Mouse (Mus musculus) erythroid progenitor cell, adult 5-6 weeks (primary cell): ENCODE data around the gene Eva1c. TPM values are rescaled to one million over a fixed set of nuclear protein-coding genes. Genes with fewer than 3 reads are reported as not detected.
A peak's percentile ranks its signal among the peaks of the same experiment; 100 is the strongest.
"Not testable (repeated sequence)": the region's sequence is repeated elsewhere in the genome, so short reads cannot be mapped to it uniquely, and the experiment has no call there.

ENCODE experiments used
- ATAC-seq: replicated peaks from 2 replicates; pipeline ENCODE4 v1.8.0; 2016; ENCODE audit warnings: moderate number of reproducible peaks, mild to moderate bottlenecking, moderate TSS enrichment, inconsistent platforms; ENCODE audit not compliant: poor library complexity, low FRiP score, severe bottlenecking
- total RNA-seq, 2 experiments: library from RNA; stranded (forward) in 1 of 2; stranded (reverse) in 1 of 2; fragments of 150-400 nt in 1 of 2; fragments of 186-747, 209-891 nt in 1 of 2; gene quantifications; 2 replicates each; pipeline versions ENCODE4 v1.2.3 to v1.2.4; 2015 to 2017; ENCODE audit warnings: low replicate concordance in 2 of 2

Gene Eva1c
- total RNA-seq, 2 experiments from 2014 or later, result 0.84 TPM; not detected in 1

DNA sequence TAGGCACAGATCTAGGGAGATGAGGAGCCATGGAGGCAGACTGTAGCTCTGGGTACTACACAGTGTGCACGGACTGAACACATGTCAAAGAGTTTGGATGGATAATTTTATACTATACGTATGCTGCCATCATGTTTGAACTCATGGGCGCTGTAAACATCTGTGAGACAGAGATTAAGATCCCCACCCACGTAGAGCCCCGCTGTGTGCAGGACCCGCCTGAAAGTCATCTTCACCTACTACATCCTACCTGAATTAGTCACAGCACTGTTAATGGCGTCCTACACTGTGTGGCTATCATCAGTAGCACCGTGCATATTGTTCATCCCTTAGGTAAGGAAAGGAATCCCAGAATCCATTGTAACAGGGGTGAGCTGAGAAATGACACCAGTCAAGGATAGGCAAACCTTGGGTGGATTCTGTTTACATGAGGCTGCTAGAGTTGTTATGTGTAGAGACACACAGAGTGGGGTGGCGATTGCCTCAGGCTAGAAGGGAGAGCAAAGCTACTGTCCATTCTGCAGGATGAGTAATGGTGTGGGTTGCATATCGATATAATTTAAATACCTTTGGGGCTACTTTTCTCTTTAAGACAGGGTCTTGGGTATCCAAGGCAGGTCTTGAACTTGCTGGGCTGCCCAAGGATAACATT is 4.1 kb upstream of the Eva1c start:
- peak; percentile 88 for ATAC-seq

DNA sequence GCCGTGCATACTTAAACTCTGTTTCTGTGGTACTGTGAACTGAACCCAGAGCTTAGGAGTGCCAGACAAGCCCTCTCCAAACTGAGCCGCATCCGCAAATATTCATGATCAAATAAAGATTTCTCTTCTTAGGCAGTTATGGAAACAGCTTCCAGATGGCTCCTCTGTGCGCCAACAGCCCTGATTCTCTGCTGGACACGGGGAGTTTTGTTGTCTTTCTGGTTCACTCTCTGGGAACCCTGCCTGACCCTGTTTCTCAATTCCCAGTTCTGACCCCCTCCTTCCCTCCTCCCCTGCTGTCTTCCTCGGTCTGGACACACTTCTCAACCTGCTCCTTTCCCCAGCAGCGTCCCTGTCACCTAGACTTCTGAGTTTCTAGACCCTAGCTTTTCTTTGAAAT is 3.5 kb upstream of the Eva1c start:
- ATAC-seq, result no peak

DNA sequence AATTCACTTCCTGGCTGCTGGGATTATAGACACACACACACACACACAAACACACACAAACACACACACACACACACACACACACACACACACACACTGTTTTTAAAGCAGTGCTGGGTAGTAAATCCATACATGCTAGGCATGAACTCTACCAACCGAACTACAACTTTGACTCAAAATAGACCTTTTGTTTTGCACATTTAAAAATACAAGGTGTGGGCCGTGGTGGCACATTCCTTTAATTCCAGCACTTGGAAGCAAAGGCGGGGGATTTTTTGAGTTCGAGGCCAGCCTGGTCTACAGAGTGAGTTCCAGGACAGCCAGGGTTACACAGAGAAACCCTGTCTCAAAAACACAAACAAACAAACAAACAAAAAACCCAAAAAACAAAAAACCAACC is 2.5 kb upstream of the Eva1c start:
- not testable (repeated sequence) for ATAC-seq

DNA sequence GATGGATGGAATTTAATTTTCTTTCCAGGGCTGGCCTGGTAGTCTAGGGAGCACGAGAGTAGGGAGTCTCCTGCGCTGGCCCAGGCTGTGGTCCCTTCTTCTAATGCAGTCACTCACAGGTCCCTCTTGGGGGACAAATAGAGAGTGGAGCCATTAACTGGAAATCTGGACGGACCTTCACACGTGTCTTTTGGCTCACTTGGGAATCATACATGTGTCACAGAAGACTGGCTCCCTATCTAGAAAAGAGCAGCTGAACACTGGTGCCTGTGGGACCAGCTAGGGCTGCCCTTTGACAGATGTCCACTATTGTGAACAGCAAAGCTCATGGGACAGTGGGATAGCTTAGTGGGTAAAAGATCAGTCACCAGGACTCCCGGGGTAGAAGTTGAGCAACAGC is 478 bp upstream of the Eva1c start:
- no peak for ATAC-seq

DNA sequence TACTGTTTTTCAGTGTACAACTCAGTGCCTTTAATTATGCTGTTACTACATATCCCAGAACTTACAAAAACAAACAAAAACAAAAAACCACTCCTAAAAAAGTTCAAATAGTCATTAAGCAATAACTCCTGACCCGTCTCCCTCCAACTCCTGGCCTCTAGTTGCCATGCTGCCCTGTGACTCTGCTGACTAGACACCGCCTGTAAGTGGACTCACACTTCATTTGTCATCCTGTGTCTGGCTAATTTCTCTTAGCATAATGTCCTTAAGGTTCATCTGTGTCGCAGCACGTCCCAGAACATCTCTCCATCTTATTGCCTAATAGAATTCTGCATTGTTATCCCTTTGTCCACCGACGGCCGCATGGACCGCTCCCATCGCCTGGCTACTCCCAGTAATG is 979 bp downstream of the Eva1c start:
- ATAC-seq, result no peak

DNA sequence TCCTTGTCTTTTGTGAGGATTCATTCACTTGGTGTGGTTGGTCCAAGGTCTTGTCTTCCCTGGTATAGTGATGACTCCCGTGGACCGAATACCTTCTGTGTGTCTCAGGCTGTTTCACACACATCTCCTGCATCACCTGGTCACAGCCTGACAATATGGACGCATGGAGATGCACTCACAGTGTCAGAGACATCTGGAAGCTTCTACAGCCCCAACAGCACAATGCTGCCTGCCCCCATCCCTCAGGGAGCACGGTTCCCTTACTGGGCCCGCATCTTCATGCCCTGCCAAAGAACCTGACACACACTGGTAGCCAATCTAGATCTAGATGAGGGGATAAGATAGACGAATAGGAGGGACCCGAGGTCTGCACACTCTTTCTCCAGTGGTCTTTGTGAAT is 2.6 kb downstream of the Eva1c start:
- ATAC-seq, result no peak

- peak; percentile 94 for ATAC-seq
Observed at GRCm38 (mm10) chr16:90829894-90830685, 3.6 kb downstream of the Eva1c start.

DNA sequence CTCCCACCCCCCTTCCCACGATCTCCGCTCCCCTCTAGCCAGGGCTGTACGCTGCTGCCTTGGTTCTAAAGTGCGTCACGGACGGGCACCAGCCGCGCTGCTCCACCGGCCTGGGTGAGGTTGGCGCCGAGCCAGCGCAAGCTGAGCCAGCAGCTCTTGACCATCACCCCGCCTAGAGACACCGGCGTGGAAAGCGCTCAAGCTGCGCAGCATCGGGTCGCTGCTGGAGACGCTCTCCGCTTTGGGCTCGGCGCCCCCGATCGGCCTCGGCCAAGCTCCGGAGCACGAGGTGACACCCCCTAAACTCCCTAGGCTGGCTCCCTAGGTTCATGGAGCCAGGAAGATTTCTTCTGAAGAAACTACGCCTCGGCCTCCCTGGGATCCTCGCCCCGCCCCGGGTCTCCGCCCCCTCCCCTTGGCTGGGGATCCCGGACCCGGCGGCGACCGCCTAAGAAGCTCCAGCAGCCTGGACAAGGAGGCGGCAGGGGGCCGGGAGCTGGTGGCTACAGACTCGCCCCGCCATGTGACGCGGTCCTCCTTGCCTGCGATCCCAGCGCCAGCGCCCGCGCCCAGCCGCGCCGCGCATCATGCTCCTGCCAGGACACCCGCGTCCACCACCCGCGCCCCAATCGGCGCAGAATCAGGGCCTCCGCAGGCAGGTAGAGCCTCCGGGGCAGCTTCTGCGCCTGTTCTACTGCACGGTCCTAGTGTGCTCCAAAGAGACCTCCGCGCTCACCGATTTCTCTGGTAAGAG is 4.3 kb downstream of the Eva1c start:
- ATAC-seq, result peak; percentile 72

- no peak for ATAC-seq
Observed at GRCm38 (mm10) chr16:90831676-90832075, 5.2 kb downstream of the Eva1c start.

- ATAC-seq, result no peak
Observed at GRCm38 (mm10) chr16:90832495-90832894, 6.0 kb downstream of the Eva1c start.

GRCm38 (mm10) chr16:90833041-90833791 is 6.7 kb downstream of the Eva1c start:
- ATAC-seq, result no peak

DNA sequence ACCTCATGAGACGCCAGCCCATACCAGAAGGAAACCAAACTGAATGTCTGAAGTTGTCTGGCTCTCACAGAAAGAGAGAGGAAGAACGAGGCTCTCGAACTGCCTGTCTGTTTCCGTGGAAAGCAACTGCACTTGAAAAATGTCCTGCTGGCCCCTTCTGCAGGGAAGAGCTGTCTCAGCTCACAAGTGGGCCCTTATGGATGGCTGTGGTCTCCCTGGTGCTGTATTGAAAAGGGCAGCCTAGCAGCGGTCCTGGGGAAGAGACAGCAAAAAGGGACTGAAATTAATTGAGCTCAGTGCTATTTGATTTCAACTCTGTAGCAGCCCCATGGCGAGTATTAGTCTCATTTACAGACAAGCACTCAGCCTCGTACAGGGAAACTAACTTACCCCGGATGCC is 10.9 kb downstream of the Eva1c start:
- ATAC-seq, result no peak

GRCm38 (mm10) chr16:90842164-90842563 is 15.6 kb downstream of the Eva1c start:
- ATAC-seq, result no peak

GRCm38 (mm10) chr16:90845038-90845437 is 18.5 kb downstream of the Eva1c start:
- no peak for ATAC-seq

DNA sequence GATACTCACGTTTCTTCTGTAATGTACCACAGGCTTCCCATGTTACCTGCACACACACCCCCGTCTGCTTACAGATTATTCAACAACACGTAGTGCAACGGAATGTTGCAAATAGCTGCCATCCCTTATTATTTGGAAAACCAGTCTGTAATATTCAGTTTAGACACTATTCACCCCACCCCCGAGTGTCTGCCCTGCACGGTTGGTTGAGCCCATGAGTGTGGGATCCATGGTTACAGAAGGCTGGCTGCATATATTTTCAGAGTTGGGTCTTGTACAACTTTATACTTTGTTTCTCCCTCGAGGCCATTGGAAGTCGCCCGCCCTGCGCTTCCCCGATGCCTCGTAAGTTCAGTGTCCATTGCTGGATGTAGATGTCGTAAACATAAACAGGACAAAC is 19.1 kb downstream of the Eva1c start:
- no peak for ATAC-seq

GRCm38 (mm10) chr16:90848697-90849096 is 22.2 kb downstream of the Eva1c start:
- no peak for ATAC-seq

DNA sequence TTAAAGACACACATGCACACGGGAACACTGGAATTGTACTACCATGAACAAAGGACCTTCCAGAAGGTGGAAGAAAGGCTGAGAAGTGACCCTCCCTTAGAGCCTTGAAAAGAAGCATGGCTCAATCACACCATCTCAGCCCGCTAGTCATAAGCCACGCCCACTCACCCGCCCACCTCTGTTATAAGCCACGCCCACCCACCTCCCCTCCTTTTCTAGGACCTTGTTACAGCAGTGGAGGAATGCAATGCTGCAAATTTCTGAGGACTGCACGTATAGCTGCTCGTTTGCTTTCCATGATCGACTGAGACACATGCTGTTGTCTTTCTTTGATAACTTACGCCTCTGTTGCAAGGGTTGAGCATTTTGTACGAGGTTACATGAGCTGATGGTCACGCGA is 22.7 kb downstream of the Eva1c start:
- no peak for ATAC-seq

GRCm38 (mm10) chr16:90850881-90851280 is 24.4 kb downstream of the Eva1c start:
- no peak for ATAC-seq

- no peak for ATAC-seq
Observed at GRCm38 (mm10) chr16:90851621-90852334, 25.3 kb downstream of the Eva1c start.
